Mouse (Mus musculus) liver, postnatal 0 days (tissue): ENCODE results near the gene Tbc1d5.

Source experiments
- CTCF ChIP-seq: sonication (generic); IDR thresholded peaks from 2 replicates; pipeline ENCODE4 v1.5.1; 2016; ENCODE audit warnings: antibody characterized with exemption, low read depth
- EP300 ChIP-seq: IDR thresholded peaks from 2 replicates; pipeline ENCODE4 v1.6.1; 2016; ENCODE audit warnings: antibody characterized with exemption, low read depth, mild to moderate bottlenecking

DNA sequence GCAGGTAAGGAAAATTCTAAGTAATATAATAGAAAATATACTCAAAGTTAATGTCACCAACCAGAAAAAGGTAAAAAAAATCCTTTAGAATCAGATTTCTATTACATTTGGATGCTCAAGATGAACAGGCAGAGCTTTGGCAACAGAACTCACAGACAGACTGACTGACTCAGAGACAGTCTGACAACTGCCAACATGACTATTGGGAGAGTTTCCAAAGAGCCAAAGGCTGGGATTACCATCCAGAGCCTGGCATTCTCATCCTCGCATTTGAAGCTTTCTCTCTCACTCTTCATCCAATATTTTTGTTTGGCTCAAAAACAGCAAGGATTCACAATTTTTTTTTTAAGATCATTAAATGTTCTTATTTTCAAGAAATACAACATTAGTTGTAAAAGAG, 327.8 kb downstream of the Tbc1d5 start:
- TF ChIP-seq CTCF = no peak
- TF ChIP-seq EP300 = no peak
